Mouse (Mus musculus) adrenal gland, adult (tissue): Measurements from ENCODE around the gene Hemk1.

Source experiments
- DNase-seq, 2 experiments: peaks; one replicate each; pipeline ENCODE4 v3.0.0; 2022 to 2023; ENCODE audit warnings: low spot score in 1 of 2; ENCODE audit not compliant: inconsistent age in 2 of 2

The Hemk1 gene

DNA sequence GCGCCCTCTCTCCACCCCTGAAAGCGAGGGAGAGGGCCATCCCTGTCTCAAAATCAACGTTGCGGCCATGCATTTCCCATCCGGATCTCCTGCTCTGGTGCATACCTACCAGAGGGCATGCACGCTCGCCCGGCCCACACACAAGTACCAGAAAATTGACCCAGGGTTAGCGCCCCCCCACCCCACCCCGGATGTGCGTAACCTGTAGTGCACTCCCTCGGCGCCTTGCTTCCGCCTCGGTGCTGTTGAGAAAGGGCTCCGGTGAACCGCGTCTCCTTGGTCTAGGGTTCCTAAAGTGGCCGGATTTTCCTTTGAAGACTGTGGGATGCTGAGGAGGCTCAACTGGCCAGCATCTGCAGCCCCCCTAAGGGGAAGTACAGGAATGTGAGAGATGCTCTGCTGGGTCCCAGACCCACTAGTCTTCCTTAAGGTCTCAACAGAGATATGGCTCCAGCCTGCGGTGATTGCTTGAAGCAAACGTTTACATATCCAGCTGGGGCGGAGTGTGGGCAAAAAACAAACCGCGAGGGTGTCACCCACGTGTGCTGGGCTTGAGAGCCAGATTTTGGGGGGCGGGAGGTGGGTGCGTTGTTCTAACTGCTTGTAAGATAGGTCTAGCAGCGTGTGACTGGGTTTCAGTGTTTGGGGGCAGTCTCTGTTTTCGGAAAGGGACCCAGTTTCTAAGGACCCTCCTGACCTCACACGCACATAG lies at the start of gene Hemk1:
TSS of gene Hemk1 (minus strand) at position 179 of the 712 bp plus-strand sequence.
- peak; percentile 79 to 92 for DNase-seq

- DNase-seq: no peak
Observed at GRCm38 (mm10) chr9:107387708-107388107, 49.6 kb upstream of the Hemk1 start.

DNA sequence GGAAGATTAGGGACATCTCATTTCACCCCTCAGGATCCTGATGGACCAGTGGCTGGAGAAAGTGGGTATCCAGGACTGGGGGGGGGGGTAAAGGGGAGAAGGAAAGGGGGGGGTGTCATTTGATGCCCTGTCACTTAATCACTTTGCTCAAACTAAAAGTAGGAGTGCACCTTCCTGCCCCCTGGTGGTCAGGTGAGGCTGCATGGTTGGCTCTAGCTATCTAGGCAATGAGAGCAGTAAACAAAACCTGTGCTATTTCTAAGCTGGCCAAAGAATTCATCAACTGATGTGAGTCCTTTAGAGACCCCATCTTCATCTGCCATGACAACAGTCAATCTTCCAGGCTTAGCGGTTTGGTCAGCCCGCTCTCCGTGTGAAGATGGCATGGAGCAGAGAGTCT lies 48.6 kb upstream of the Hemk1 start:
- peak in 1 of 2 experiments; percentile 45 for DNase-seq

GRCm38 (mm10) chr9:107384396-107384795 lies 46.2 kb upstream of the Hemk1 start:
- no peak for DNase-seq

DNA sequence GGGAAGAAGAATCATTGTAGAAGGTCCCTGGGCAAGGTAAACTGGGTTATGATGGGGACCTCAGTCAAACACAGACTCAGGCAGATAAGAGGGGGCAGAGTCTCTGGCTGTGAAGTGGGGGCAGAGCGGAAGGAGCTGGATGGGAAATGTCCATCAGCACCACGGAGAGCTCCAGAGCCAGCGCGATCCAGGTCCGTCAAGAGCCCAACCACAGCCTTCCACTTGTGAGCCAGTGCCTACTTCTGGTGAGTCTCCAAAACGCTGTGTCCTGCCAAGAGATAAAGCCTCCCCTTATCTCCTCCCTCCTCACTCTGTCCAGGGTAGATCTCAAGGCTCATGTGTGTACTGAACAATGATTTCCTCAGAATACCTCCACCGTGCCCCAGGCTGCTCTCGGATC lies 43.6 kb upstream of the Hemk1 start:
- peak; percentile 15 to 51 for DNase-seq

DNA sequence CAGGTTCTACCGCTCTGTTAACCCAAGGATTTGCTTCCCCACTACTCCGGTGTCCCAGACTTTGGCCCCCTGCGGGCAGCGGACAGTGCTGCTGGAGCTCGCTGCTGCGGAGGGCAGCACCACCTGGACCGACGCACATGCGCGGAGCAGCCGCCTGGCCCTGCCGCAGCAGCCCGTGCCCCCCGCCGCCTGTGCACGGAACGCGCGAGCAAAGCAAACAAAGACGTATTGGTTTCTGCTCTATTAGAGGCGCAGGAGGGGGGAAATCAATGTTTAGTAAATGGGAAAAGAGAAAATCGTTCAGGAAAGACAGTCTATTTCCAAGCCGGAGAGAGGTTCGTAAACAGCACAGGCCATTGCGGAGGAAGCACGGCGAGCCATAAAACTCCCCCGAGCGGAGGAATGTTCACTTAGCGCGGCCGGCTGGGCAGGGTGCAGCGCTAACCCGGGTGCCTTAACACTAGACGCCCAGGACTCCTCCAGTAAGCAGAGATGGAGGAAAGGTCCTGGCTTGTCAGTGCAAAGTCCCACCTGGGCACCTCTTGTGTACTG lies 39.9 kb upstream of the Hemk1 start:
- peak in 1 of 2 experiments; percentile 49 for DNase-seq

DNA sequence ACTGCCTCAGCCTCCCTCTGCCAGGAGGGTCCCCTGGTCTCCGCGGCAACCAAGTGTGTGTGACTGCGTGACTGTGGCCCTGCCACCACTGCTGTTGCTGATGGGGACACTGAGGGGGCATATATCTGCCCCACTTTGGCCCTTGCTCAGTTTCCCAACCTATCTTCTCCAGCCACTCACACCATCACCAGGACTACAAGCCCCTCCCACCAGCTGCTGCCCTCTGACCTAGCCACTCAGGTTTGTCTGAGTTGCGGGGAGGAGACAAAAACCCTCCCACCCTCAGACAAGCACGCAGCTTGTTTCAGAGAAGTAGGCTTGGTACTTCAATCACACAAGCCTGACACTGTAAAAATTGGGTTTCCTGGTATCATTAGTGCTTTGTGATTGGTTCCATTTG lies 37.3 kb upstream of the Hemk1 start:
- no peak for DNase-seq

- no peak for DNase-seq
Observed at GRCm38 (mm10) chr9:107374623-107375022, 36.5 kb upstream of the Hemk1 start.

GRCm38 (mm10) chr9:107372441-107372840 lies 34.3 kb upstream of the Hemk1 start:
- DNase-seq: no peak

- no peak for DNase-seq
Observed at GRCm38 (mm10) chr9:107370106-107370463, 31.9 kb upstream of the Hemk1 start.

DNA sequence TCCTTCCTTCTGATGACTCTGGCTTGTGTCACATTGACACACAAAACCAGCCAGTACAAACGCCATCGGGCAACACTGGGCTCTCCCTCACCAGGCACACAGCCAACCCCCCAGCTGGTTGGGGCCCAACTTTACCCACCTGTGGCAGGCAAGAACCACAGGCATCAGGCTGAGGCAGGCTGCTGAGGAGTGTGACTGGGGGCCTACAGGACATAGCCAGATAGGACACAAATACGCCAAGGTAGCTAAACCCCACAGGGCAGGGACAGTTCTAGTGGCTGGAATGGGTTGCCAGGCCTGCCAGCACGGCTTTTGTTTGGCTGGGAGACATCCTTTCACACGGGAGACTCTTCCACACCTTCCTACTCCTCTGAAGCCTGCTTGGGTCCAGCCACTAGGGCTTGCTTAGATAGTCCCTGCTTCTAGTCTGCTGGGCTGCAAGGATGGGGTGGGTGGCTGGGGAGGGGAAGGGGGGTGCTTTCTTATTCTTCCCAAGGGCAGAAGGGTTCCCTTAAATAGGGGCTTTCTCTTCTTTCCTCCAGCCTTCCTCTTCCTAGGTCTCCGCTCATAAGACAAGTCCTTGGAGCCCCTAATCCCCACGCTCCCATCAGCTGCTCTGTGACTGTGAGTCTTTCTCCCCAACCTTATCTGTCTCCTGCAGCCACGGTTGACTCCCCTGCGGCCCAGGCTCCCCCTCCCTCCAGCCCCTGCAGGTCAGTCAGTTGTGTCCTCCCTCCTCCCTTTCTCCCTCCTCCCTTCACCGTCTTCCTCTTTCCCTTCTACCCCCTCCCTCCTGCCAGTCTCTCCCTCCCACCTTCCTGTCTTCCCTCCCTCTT lies 31.3 kb upstream of the Hemk1 start:
- DNase-seq: no peak

GRCm38 (mm10) chr9:107368302-107368701 lies 30.2 kb upstream of the Hemk1 start:
- DNase-seq: no peak

DNA sequence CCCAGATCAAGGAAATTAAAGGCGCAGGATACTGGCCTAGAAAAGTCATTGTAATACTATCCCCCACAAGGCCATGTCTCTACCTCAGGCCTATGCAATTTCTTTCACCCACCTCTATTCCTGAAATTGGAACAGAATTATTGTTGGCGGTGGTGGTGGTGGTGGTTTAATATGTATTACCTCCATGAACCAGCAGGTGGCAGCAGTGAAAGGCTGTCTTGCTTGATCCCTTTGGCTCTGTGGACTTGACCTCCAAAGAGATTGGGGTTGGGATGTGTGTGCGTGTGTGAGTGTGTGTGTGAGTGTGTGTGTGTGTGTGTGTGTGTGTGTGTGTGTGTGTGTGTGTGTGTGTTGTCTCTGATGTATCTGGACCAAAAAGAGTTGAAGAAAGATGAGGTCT lies 28.5 kb upstream of the Hemk1 start:
- DNase-seq: peak; percentile 39 to 86

DNA sequence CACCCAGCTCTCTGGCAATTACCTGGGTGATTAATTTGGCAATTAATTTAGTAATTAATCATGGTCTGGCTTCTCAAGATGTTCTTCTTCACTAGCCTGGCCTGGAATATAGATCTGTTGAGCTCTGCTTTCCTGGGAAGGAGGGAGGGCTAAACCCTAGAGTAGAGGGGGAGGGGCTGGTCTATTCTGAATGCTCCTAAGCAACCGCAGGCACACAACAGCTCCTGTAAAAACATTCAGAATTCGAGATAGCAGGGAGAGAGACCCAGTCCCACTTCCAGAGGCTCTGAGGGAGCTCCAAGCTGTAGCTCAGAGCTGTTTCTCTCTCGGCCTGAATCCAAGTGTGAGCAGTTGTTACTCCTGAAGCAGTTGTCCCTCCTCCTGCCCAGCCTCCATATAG lies 22.8 kb upstream of the Hemk1 start:
- no peak for DNase-seq

DNA sequence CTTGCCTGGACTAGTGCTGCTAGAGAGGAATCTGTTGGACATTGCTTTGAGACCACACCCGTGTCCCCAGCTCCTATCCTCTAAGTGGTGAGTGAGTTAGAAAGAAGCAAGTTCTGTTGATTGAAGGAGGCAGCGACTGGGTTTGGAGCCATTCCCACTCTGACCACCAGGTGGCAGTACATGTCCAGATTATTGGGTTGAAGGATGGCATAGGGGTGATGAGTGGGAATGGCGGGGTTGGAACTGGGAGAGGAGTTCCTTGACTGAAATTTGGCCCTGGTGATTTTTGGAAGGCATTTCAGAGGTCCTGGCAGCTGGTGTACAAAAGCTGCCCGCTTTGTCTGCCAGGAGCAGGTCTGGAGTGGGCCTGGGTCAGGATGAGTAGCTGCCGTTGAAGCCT lies 19.5 kb upstream of the Hemk1 start:
- peak; percentile 63 to 92 for DNase-seq

DNA sequence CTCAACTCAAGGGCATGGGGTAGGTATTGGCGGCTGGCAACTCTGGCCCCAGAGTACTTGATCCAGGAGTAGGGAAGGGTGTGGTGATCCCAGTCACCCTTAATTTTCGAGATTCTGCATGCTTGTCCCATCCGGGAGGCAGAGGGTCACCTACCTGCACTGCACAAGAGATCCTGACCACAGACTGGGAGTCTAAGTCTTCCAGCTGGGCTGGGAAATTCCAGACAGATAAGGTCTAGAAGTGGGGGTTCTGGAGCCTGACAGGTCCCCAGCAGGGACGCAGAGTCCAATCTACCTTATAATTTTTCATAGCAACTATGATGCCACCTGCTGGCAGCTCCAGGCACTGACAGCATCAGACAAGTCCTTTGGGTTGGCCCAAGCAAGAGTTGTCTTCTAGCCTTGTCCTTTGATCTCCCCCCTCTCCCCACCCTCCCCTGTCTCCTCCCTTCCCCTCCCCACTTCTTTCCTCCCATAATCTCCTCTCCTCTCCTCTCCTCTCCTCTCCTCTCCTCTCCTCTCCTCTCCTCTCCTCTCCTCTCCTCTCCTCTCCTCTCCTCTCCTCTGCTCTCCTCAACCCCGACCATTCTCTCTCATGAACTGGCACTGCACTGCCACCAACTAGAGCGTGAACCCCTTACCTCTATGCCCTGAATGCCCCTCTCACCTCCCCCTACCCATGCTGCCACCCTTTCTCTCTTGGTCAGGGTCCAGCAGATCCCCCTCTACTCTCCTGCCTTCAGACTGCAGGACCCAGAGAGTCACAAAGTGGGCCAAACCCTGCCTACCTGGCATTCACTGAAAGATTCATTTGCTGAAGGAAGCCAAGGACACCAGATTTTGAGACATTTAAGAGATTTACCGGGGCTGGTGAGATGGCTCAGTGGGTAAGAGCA lies 18.0 kb upstream of the Hemk1 start:
- peak; percentile 41 to 83 for DNase-seq

GRCm38 (mm10) chr9:107354826-107355225 lies 16.7 kb upstream of the Hemk1 start:
- no peak for DNase-seq

- no peak for DNase-seq
Observed at GRCm38 (mm10) chr9:107349321-107349720, 11.2 kb upstream of the Hemk1 start.

DNA sequence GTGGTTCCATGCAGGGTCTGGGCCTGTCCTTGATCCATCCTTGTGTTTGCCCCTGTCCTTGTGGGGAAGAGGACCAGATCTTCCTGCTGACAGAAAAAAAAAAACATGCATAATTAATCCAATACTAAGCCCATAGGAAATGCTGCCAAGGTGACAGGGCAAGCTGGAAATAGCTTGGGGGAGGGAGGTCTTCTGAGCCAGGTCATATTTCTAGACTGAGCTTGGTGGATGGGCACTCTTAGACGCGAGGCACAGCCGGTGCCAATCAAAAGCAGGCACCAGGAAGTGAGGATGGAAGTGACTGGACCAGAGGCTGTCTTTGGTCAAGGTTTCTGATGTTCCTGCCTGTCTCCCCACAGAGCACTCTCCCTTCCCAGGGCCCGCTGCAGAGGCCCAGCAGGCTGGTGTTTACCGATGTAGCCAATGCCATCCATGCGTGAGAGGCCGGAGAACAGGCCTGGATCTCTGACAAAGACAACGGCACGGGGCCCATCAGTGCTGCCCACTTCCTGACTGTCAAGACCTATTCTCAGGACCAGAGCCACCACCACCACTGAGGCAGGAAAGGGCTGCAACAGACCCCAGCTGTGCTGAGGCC lies 9.5 kb upstream of the Hemk1 start:
- no peak for DNase-seq

DNA sequence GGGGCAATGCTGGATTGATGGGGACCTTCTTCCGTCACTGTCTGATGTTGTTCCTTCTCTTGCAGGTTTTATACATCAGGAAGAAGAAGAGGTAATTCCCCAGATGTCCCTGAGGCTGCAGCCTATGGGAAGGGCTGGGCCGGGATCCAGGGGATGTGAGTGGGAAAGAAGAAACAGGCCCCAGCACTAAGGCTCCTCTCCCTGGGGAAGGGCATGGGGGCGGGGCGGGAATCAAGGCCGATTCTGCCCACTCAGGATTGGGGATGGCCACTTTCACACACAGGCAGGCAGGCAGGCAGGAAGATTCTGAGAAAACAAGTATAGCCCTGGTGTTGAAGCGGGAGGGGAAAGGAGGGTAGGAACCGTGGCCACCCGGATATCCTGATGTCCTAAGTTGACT lies 7.9 kb upstream of the Hemk1 start:
- no peak for DNase-seq

DNA sequence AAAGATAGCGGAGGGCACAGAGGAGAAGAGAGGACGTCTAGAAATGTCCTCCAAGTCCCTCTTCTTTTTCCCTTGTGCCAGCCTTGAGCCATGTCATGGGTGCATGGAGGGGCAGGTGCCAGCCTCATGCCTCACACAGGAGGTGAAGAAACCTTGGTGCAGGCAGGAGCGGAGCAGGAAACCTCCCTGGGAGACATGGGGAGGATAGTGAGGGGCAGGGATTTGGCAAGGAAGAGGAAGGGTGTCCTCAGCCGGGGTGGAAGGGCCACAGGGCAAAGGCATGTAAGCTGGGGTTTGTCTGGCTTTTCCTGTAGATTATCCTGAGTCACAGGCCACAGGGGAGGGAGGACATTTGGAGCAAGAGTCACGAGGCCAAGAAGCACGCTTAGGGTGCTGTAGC lies 5.9 kb upstream of the Hemk1 start:
- DNase-seq: no peak
